Mouse (Mus musculus): ENCODE measurements around the gene Asb13. TPM values are rescaled to one million over a fixed set of nuclear protein-coding genes. Genes with fewer than 3 reads are reported as not detected.

The Asb13 gene
- polyA plus RNA-seq, 1 experiment from 2014 or later = 16.1 TPM

GRCm38 (mm10) chr13:3668068-3668467 is 34.2 kb downstream of the Asb13 start:
- H3K27me3 ChIP-seq = no peaks in the 10 kb centered on the region
- no peak for ATAC-seq (ENCODE audit: low FRiP score)
- H3K4me3 ChIP-seq (replicated peaks) = no peak overlapping the region
- 95% methylated on average over 3 of the region's 3 CpGs for WGBS
- no peak overlapping the region for H3K4me2 ChIP-seq
- H3K9me3 ChIP-seq = no peaks in the 10 kb centered on the region
- no peak overlapping the region for H3K9ac ChIP-seq
- H3K4me1 ChIP-seq = no peaks in the 10 kb centered on the region
- no peaks in the 10 kb centered on the region for H3K36me3 ChIP-seq (replicated peaks)
- H3K27ac ChIP-seq = no peak overlapping the region

DNA sequence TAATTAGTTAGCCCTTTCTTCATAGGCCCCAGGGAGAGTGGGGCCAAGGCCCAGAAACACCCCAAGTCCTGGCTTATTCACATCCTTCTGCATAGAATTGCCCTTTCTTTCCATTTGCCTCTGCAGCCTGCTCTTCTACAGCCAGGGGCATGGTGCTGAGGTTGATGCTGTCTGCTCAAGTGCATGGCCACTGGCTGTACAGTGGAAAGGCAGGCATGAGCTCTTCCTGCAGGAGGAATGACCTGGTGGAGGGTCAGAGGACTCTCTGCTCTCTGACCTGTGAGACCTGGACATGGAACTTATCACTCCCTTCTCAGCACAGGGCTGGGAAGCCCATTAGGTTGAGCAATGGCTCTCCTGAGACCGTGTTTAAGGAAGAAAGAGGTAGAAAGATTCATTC is 35.8 kb downstream of the Asb13 start:
- H3K9ac ChIP-seq = no peak overlapping the region
- H3K27ac ChIP-seq = no peak overlapping the region
- no peaks in the 10 kb centered on the region for H3K36me3 ChIP-seq (replicated peaks)
- 75% methylated on average over 1 of the region's 1 CpGs for WGBS
- H3K4me1 ChIP-seq = no peaks in the 10 kb centered on the region
- H3K27me3 ChIP-seq = no peaks in the 10 kb centered on the region
- H3K4me3 ChIP-seq (replicated peaks) = no peak overlapping the region
- ATAC-seq (ENCODE audit: low FRiP score) = no peak
- H3K9me3 ChIP-seq = no peaks in the 10 kb centered on the region
- no peak overlapping the region for H3K4me2 ChIP-seq

- Histone ChIP-seq H3K9me3 (no peaks in the 10 kb centered on the region), H3K4me1 (no peaks in the 10 kb centered on the region)
- no peak for ATAC-seq (ENCODE audit: low FRiP score)
These were observed 36.2 kb downstream of the Asb13 start for GRCm38 (mm10) chr13:3670039-3670438.

DNA sequence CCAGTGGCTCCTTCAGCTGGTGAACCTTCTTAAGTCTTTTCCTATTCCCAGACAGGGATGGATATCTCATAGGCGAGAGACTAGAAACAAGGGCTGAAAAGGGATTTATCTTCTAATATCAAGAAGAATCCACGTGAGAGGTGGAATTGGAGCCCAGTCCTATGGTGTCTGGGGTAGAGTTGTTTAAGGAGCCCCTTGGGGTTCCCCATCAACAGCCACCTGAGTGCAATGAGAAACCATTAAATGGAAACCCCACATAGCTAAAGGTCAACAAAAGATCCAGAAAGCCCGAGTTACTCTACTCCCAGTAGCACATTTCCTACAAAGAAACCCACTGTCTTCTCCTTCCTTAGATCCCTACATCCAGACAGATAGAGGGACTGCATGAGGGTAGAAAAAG is 39.3 kb downstream of the Asb13 start:
- WGBS = 81% methylated on average over 3 of the region's 3 CpGs
- Histone ChIP-seq H3K4me2 (no peak overlapping the region), H3K9me3 (no peaks in the 10 kb centered on the region), H3K4me3 (replicated peaks) (no peak overlapping the region), H3K27ac (no peak overlapping the region), H3K9ac (no peak overlapping the region), H3K36me3 (replicated peaks) (no peaks in the 10 kb centered on the region), H3K27me3 (no peaks in the 10 kb centered on the region), H3K4me1 (no peaks in the 10 kb centered on the region)
- no peak for ATAC-seq (ENCODE audit: low FRiP score)

More at GRCm38 (mm10) chr13:3670039-3670438, 36.2 kb downstream of the Asb13 start:
- Histone ChIP-seq H3K27me3 (no peaks in the 10 kb centered on the region), H3K4me2 (no peak overlapping the region), H3K9ac (no peak overlapping the region), H3K36me3 (replicated peaks) (no peaks in the 10 kb centered on the region), H3K27ac (no peak overlapping the region), H3K4me3 (replicated peaks) (no peak overlapping the region)
- WGBS = 89% methylated on average over 1 of the region's 1 CpGs

- H3K27me3 ChIP-seq = no peaks in the 10 kb centered on the region
- H3K9me3 ChIP-seq = no peaks in the 10 kb centered on the region
- 72% methylated on average over 4 of the region's 4 CpGs for WGBS
- no peak overlapping the region for H3K27ac ChIP-seq
- H3K9ac ChIP-seq = no peak overlapping the region
- no peaks in the 10 kb centered on the region for H3K4me1 ChIP-seq
- H3K4me2 ChIP-seq = no peak overlapping the region
- H3K36me3 ChIP-seq (replicated peaks) = no peaks in the 10 kb centered on the region
- no peak for ATAC-seq (ENCODE audit: low FRiP score)
- H3K4me3 ChIP-seq (replicated peaks) = no peak overlapping the region
These were observed 39.8 kb downstream of the Asb13 start for GRCm38 (mm10) chr13:3673622-3674021.

DNA sequence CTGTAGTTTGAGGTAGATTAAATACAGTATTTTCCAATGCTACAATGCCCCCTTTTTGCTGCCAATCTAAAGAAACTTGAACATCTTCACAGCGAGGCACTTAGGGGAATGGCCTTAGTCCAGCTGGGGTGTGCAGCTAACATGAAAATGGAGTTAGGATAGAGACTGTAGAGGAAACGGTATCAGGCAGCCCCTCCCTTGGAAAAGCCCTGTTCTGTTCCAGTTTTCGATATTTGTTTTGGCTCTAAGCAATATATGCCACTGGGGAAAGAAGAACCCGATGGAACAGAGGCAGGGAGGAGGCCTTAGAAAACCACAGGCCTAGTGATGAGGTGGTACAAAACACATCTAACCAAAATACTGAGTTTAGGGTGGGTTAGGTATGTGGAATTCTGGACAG is 42.0 kb downstream of the Asb13 start:
- no peak overlapping the region for H3K4me2 ChIP-seq
- H3K9ac ChIP-seq = no peak overlapping the region
- H3K36me3 ChIP-seq (replicated peaks) = no peaks in the 10 kb centered on the region
- ATAC-seq (ENCODE audit: low FRiP score) = no peak
- no peaks in the 10 kb centered on the region for H3K4me1 ChIP-seq
- no peak overlapping the region for H3K27ac ChIP-seq
- H3K27me3 ChIP-seq = no peaks in the 10 kb centered on the region
- H3K9me3 ChIP-seq = no peaks in the 10 kb centered on the region
- H3K4me3 ChIP-seq (replicated peaks) = no peak overlapping the region
- 87% methylated on average over 4 of the region's 4 CpGs for WGBS

DNA sequence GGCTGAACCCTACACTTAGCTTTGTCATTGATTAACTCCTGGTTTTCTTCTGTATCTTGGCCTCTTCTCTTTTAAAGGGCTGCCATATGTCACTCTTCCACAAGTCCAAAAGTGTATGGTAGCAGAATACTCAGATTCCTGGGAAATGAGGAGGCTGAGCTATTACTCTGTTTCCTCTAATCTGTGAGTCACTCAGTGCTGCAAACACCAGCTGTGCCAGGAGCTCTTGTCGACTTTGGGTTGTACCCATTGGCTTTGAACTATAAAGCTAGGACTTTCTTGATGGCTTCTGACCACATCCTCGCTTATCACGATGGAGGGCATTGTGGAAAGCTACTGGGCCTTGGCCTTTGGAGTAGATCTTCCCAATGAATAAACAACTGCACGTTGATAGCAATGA is 45.3 kb downstream of the Asb13 start:
- no peak overlapping the region for H3K9ac ChIP-seq
- H3K9me3 ChIP-seq = no peaks in the 10 kb centered on the region
- H3K4me2 ChIP-seq = no peak overlapping the region
- 89% methylated on average over 4 of the region's 4 CpGs for WGBS
- no peaks in the 10 kb centered on the region for H3K36me3 ChIP-seq (replicated peaks)
- no peaks in the 10 kb centered on the region for H3K4me1 ChIP-seq
- H3K27me3 ChIP-seq = no peaks in the 10 kb centered on the region
- no peak overlapping the region for H3K27ac ChIP-seq
- no peak for ATAC-seq (ENCODE audit: low FRiP score)
- no peak overlapping the region for H3K4me3 ChIP-seq (replicated peaks)

GRCm38 (mm10) chr13:3686306-3686705 is 52.5 kb downstream of the Asb13 start:
- H3K36me3 ChIP-seq (replicated peaks) = no peaks in the 10 kb centered on the region
- H3K4me1 ChIP-seq = no peaks in the 10 kb centered on the region
- no peak overlapping the region for H3K27ac ChIP-seq
- H3K4me2 ChIP-seq = no peak overlapping the region
- WGBS = 66% methylated on average over 1 of the region's 1 CpGs
- ATAC-seq (ENCODE audit: low FRiP score) = no peak
- H3K27me3 ChIP-seq = no peaks in the 10 kb centered on the region
- H3K9ac ChIP-seq = no peak overlapping the region
- H3K4me3 ChIP-seq (replicated peaks) = no peak overlapping the region
- no peaks in the 10 kb centered on the region for H3K9me3 ChIP-seq

- no peak overlapping the region for H3K27ac ChIP-seq
- no peak overlapping the region for H3K4me2 ChIP-seq
- WGBS = 21% methylated on average over 11 of the region's 11 CpGs
- H3K36me3 ChIP-seq (replicated peaks) = no peaks in the 10 kb centered on the region
- no peaks in the 10 kb centered on the region for H3K27me3 ChIP-seq
- ATAC-seq (ENCODE audit: low FRiP score) = no peak
- H3K9me3 ChIP-seq = no peaks in the 10 kb centered on the region
- peaks cover 7% of the 10 kb centered on the region for H3K4me1 ChIP-seq
- no peak overlapping the region for H3K4me3 ChIP-seq (replicated peaks)
- H3K9ac ChIP-seq = no peak overlapping the region
These were observed 60.9 kb downstream of the Asb13 start for GRCm38 (mm10) chr13:3694599-3695343.

GRCm38 (mm10) chr13:3696977-3697735 is 63.3 kb downstream of the Asb13 start:
- Histone ChIP-seq H3K27me3 (no peaks in the 10 kb centered on the region), H3K27ac (no peak overlapping the region), H3K4me3 (replicated peaks) (no peak overlapping the region), H3K36me3 (replicated peaks) (no peaks in the 10 kb centered on the region), H3K4me2 (no peak overlapping the region), H3K9ac (no peak overlapping the region), H3K4me1 (peaks cover 7% of the 10 kb centered on the region), H3K9me3 (no peaks in the 10 kb centered on the region)
- no peak for ATAC-seq (ENCODE audit: low FRiP score)
- WGBS = 82% methylated on average over 8 of the region's 8 CpGs

DNA sequence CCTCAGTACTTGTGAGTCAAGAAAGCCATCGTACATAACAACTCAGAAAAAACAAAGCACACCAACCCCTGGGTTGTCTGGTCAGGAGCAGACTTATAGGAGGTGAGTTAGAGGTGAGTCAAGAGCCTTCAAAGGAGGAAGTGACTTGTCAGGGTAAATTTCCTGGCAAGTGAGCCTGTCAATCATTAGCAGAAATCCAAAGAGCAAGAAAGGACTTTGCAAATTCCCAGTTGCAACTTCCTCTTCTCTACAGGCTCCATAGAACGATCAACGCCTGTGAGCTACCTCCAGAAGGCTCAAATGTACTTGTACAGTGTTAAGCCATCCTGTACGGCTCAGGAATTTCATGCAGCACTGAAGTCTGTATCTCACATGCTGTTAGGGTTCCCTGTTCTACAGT is 66.9 kb downstream of the Asb13 start:
- Histone ChIP-seq H3K4me3 (replicated peaks) (no peak overlapping the region), H3K4me2 (no peak overlapping the region), H3K4me1 (no peaks in the 10 kb centered on the region), H3K9ac (no peak overlapping the region), H3K36me3 (replicated peaks) (no peaks in the 10 kb centered on the region), H3K27me3 (no peaks in the 10 kb centered on the region), H3K9me3 (no peaks in the 10 kb centered on the region), H3K27ac (no peak overlapping the region)
- 84% methylated on average over 4 of the region's 4 CpGs for WGBS
- no peak for ATAC-seq (ENCODE audit: low FRiP score)

All from forebrain, embryonic 12.5 days (tissue).